Mouse (Mus musculus): Measurements from ENCODE around the gene Sowaha. TPM values are rescaled to one million over a fixed set of nuclear protein-coding genes. Genes with fewer than 3 reads are reported as not detected.

Sowaha gene
- polyA plus RNA-seq, 1 experiment from 2014 or later = 0.42 TPM

GRCm38 (mm10) chr11:53447996-53448395, 32.1 kb downstream of the Sowaha start:
- Histone ChIP-seq H3K4me2 (replicated peaks) (no peak overlapping the region), H3K27ac (no peak overlapping the region), H3K9me3 (no peaks in the 10 kb centered on the region), H3K36me3 (no peaks in the 10 kb centered on the region), H3K4me3 (replicated peaks) (no peak overlapping the region), H3K27me3 (no peaks in the 10 kb centered on the region), H3K4me1 (replicated peaks) (no peaks in the 10 kb centered on the region), H3K9ac (replicated peaks) (no peak overlapping the region)
- no peak for ATAC-seq
- 91% methylated on average over 8 of the region's 8 CpGs for WGBS

DNA sequence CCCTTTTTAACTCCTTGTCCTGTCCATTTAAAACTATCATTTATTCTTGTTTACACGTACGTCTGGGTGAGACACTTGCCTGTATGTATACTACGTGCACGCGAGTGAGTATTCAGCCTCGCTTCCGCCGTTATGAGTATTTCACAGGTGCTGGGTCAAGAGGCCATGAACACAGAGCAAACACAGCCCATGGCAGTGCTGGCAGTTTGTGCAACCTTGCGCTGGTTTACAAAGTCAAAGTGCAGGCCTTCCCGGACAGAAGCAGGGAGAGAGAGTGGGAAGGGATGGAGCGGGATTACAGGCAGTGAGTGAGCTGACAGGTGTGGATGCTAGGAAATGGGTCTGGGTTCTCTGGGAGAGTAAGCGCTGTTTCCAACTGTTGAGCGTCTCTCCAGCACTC, 33.9 kb downstream of the Sowaha start:
- H3K4me1 ChIP-seq (replicated peaks) = no peaks in the 10 kb centered on the region
- no peak overlapping the region for H3K27ac ChIP-seq
- H3K27me3 ChIP-seq = no peaks in the 10 kb centered on the region
- H3K36me3 ChIP-seq = no peaks in the 10 kb centered on the region
- H3K4me3 ChIP-seq (replicated peaks) = no peak overlapping the region
- 90% methylated on average over 13 of the region's 13 CpGs for WGBS
- no peaks in the 10 kb centered on the region for H3K9me3 ChIP-seq
- no peak overlapping the region for H3K4me2 ChIP-seq (replicated peaks)
- no peak overlapping the region for H3K9ac ChIP-seq (replicated peaks)
- no peak for ATAC-seq

GRCm38 (mm10) chr11:53445562-53445961, 34.5 kb downstream of the Sowaha start:
- Histone ChIP-seq H3K36me3 (no peaks in the 10 kb centered on the region), H3K27ac (no peak overlapping the region), H3K9ac (replicated peaks) (no peak overlapping the region), H3K4me2 (replicated peaks) (no peak overlapping the region), H3K4me1 (replicated peaks) (no peaks in the 10 kb centered on the region), H3K27me3 (no peaks in the 10 kb centered on the region), H3K9me3 (no peaks in the 10 kb centered on the region), H3K4me3 (replicated peaks) (no peak overlapping the region)
- ATAC-seq = no peak
- 58% methylated on average over 13 of the region's 13 CpGs for WGBS

GRCm38 (mm10) chr11:53443861-53444260, 36.2 kb downstream of the Sowaha start:
- Histone ChIP-seq H3K4me1 (replicated peaks) (no peaks in the 10 kb centered on the region), H3K4me3 (replicated peaks) (no peak overlapping the region), H3K9me3 (no peaks in the 10 kb centered on the region), H3K36me3 (no peaks in the 10 kb centered on the region), H3K4me2 (replicated peaks) (no peak overlapping the region), H3K27me3 (no peaks in the 10 kb centered on the region), H3K27ac (no peak overlapping the region), H3K9ac (replicated peaks) (no peak overlapping the region)
- no peak for ATAC-seq
- 38% methylated on average over 6 of the region's 6 CpGs for WGBS

DNA sequence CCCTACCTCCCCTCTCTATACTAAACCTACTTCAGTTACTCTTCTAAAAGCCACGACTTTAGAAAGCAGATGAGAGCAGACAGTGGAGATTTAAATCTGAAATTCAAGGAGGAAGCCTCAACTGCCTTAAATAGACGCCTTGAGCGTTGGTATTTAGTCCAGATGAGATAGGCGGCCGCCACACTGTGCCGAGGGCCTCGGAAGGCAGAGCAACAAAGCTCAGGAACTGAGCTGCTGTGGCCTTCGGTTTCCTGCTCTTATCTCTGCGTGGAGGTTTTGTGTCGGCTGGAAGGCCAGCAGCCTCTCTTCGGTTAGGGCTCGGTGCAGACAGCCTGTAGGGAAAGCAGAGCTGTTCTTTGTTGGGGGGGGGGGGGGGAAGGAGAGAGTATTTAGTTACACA, 38.2 kb downstream of the Sowaha start:
- no peak overlapping the region for H3K4me2 ChIP-seq (replicated peaks)
- no peak for ATAC-seq
- no peak overlapping the region for H3K4me3 ChIP-seq (replicated peaks)
- WGBS = 54% methylated on average over 12 of the region's 12 CpGs
- H3K4me1 ChIP-seq (replicated peaks) = no peaks in the 10 kb centered on the region
- H3K27me3 ChIP-seq = no peaks in the 10 kb centered on the region
- H3K9me3 ChIP-seq = no peaks in the 10 kb centered on the region
- no peak overlapping the region for H3K9ac ChIP-seq (replicated peaks)
- no peaks in the 10 kb centered on the region for H3K36me3 ChIP-seq
- no peak overlapping the region for H3K27ac ChIP-seq

DNA sequence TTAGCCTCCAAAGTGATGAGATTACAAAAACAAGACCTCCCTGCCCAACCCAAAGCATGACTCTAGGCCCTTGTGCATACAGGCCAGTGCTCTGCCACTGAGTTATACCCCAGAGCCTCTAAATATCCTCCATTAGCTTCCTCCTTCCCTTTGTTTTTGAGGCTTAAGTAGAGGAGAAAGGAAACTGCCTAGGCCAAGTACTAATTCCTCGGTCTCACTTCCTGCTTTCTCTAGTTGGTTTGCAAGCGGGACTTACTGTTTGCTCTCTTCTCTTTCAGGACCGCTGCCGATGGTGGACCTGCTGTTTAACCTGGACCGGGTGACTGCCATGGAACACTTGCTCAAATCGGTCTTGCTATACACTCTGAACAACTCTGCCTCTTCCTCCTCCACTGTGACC, 43.7 kb downstream of the Sowaha start:
- no peak overlapping the region for H3K4me2 ChIP-seq (replicated peaks)
- WGBS = 92% methylated on average over 6 of the region's 6 CpGs
- H3K9me3 ChIP-seq = no peaks in the 10 kb centered on the region
- H3K36me3 ChIP-seq = no peaks in the 10 kb centered on the region
- H3K9ac ChIP-seq (replicated peaks) = no peak overlapping the region
- H3K27me3 ChIP-seq = no peaks in the 10 kb centered on the region
- ATAC-seq = no peak
- H3K4me3 ChIP-seq (replicated peaks) = no peak overlapping the region
- H3K27ac ChIP-seq = no peak overlapping the region
- peaks cover 6% of the 10 kb centered on the region for H3K4me1 ChIP-seq (replicated peaks)

DNA sequence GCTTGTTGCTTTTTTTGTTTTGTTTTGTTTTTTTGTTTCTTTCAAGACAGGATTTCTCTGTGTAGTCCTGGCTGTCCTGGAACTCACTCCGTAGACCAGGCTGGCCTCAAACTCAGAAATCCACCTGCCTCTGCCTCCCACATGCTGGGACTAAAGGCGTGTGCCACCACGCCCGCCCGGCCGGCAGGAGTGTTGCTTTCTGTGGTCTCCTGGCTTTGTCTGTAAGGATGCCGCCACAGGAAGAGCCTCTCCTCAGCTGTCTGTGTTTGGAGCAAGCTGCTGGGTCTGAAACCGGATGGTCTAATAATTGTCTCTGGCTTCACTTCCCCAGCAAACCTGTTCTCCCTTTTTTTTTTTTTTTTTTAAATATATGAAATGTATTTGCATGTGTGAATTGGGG, 44.6 kb downstream of the Sowaha start:
- H3K9me3 ChIP-seq = no peaks in the 10 kb centered on the region
- H3K36me3 ChIP-seq = no peaks in the 10 kb centered on the region
- H3K4me2 ChIP-seq (replicated peaks) = no peak overlapping the region
- WGBS = 84% methylated on average over 8 of the region's 8 CpGs
- peaks cover 6% of the 10 kb centered on the region for H3K4me1 ChIP-seq (replicated peaks)
- no peak overlapping the region for H3K9ac ChIP-seq (replicated peaks)
- H3K4me3 ChIP-seq (replicated peaks) = no peak overlapping the region
- ATAC-seq = no peak
- no peaks in the 10 kb centered on the region for H3K27me3 ChIP-seq
- no peak overlapping the region for H3K27ac ChIP-seq

DNA sequence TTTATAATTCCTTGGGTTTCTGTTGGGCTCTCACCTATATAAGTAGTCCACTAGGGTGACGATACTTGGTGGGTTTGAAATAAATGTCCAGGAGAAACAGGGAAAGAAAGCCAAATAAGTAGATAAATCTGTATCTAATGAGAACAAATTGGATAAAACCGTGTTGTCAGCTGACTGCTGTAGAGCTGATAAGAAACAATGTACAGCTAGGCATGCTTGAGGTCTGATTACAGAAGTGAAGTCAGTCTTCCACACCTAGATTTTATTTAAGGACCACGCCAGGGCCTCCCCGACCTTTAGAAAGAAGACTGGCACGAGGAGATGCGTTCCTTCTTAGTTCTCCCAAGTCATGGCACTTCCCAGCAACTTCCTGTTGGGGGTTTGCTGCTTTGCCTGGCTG, 47.0 kb downstream of the Sowaha start:
- H3K9ac ChIP-seq (replicated peaks) = no peak overlapping the region
- peaks cover 9% of the 10 kb centered on the region for H3K36me3 ChIP-seq
- no peak overlapping the region for H3K4me3 ChIP-seq (replicated peaks)
- H3K4me1 ChIP-seq (replicated peaks) = peaks cover 18% of the 10 kb centered on the region
- H3K27me3 ChIP-seq = no peaks in the 10 kb centered on the region
- no peaks in the 10 kb centered on the region for H3K9me3 ChIP-seq
- ATAC-seq = no peak
- no peak overlapping the region for H3K27ac ChIP-seq
- 64% methylated on average over 6 of the region's 6 CpGs for WGBS
- H3K4me2 ChIP-seq (replicated peaks) = no peak overlapping the region

GRCm38 (mm10) chr11:53431347-53432056, 48.6 kb downstream of the Sowaha start:
- Histone ChIP-seq H3K27me3 (no peaks in the 10 kb centered on the region), H3K4me3 (replicated peaks) (peak overlapping the region; percentile 90), H3K9ac (replicated peaks) (peak overlapping the region; percentile 47), H3K4me2 (replicated peaks) (peak overlapping the region; percentile 53), H3K36me3 (peaks cover 12% of the 10 kb centered on the region), H3K4me1 (replicated peaks) (peaks cover 18% of the 10 kb centered on the region), H3K9me3 (no peaks in the 10 kb centered on the region), H3K27ac (peak overlapping the region; percentile 25)
- 21% methylated on average over 9 of the region's 9 CpGs for WGBS
- ATAC-seq = peak; percentile 70

DNA sequence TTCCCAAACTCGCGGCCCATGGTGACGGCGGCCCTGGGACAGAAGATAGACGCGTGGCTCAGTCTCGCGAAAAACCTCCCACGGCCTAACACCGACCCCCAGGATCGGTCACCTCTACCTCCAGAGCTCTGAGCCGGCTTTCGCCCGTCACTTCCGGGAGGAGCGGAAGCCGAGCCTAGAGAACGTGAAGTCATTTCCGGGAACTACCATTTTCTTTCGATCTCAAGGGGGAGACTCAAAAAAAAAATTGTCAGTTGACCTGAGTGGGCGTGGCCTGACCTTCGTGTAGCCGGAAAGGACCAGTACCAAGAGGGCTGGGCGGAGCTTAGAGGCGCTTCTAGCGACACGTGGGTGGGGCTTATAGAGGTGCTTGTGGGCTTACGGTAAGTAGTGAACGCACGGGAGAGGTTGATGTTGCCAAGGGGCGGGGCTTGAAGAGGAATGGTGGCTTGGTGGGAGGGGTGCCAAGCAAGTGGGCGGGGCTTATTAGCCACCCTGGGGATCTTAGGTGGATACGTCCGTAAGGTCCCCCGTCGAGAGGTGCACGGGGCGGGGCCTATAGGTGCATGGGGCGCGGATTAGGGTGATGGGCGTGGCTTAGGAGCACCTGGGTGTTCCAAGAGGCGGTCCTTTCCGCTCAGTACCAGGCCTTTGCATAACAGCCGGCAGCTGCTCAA, 49.3 kb downstream of the Sowaha start, which contains the start of the genes Uqcrq and Gdf9:
Gene Uqcrq (minus strand): TSS at position 162 of the 677 bp plus-strand sequence.
Gene Gdf9 (plus strand): TSS at position 354 of the 677 bp plus-strand sequence.
- Histone ChIP-seq H3K4me3 (replicated peaks) (peak within 1 kb of the TSS; percentile 90), H3K27ac (peak within 1 kb of the TSS; percentile 72), H3K4me2 (replicated peaks) (peak within 1 kb of the TSS; percentile 95), H3K27me3 (no peaks in the 10 kb centered on the region), H3K4me1 (replicated peaks) (peaks cover 18% of the 10 kb centered on the region), H3K9me3 (no peaks in the 10 kb centered on the region), H3K9ac (replicated peaks) (peak within 1 kb of the TSS; percentile 91), H3K36me3 (peaks cover 12% of the 10 kb centered on the region)
- WGBS = under 1% methylated on average over 44 of the region's 44 CpGs
- peak; percentile 97 for ATAC-seq

DNA sequence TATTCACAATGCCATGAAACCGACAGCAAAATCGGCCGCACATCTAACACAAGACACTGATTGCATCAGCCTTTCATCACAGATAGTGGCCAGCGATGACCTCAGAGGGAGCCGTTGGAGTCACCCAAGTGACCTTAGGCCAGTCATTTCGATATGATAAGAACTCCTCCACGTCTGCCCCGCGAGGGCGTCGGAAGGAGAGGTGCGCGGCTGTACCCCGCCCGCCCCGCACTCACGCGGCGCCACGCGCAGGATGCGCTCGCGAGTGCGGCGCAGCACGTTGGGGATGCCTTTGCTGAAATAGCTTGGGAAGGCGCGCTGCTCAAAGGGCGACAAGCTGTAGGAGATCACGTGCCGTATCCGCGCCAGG, 49.8 kb downstream of the Sowaha start:
- peak overlapping the region; percentile 91 for H3K9ac ChIP-seq (replicated peaks)
- peak overlapping the region; percentile 95 for H3K4me2 ChIP-seq (replicated peaks)
- no peaks in the 10 kb centered on the region for H3K27me3 ChIP-seq
- H3K9me3 ChIP-seq = no peaks in the 10 kb centered on the region
- H3K4me1 ChIP-seq (replicated peaks) = peaks cover 18% of the 10 kb centered on the region
- ATAC-seq = peak; percentile 67; the same call in 1 of the 2 replicates
- H3K36me3 ChIP-seq = peaks cover 12% of the 10 kb centered on the region
- under 1% methylated on average over 34 of the region's 34 CpGs for WGBS
- H3K27ac ChIP-seq = peak overlapping the region; percentile 72
- H3K4me3 ChIP-seq (replicated peaks) = peak overlapping the region; percentile 90

- H3K4me3 ChIP-seq (replicated peaks) = peak overlapping the region; percentile 90
- no peaks in the 10 kb centered on the region for H3K27me3 ChIP-seq
- peaks cover 12% of the 10 kb centered on the region for H3K36me3 ChIP-seq
- peaks cover 18% of the 10 kb centered on the region for H3K4me1 ChIP-seq (replicated peaks)
- peak overlapping the region; percentile 95 for H3K4me2 ChIP-seq (replicated peaks)
- H3K27ac ChIP-seq = no peak overlapping the region
- ATAC-seq = no peak
- H3K9me3 ChIP-seq = no peaks in the 10 kb centered on the region
- H3K9ac ChIP-seq (replicated peaks) = no peak overlapping the region
Measured at GRCm38 (mm10) chr11:53429182-53429581, 50.9 kb downstream of the Sowaha start.

Measured in midbrain, embryonic 13.5 days (tissue).